Mouse (Mus musculus) embryonic facial prominence, embryonic 15.5 days (tissue): ENCODE measurements around the gene Chmp4b. TPM values are rescaled to one million over a fixed set of nuclear protein-coding genes. Genes with fewer than 3 reads are reported as not detected.
A peak's percentile ranks its signal among the peaks of the same experiment; 100 is the strongest.

Experiments
- ATAC-seq: fragments of 200-750 bp; cut with Nextera tagmentation; 2 replicates; pipeline ENCODE4 v1.8.0; 2017; ENCODE audit warnings: low read depth, moderate TSS enrichment; ENCODE audit not compliant: insufficient number of reproducible peaks, low FRiP score, low TSS enrichment
- H3K27ac ChIP-seq: fragments of 300-500 bp; sonication (generic); replicated peaks from 2 replicates; pipeline ENCODE4 v1.5.1; 2015; ENCODE audit warnings: mild to moderate bottlenecking, inconsistent platforms
- H3K27me3 ChIP-seq: fragments of 300-500 bp; sonication (generic); 2 replicates; pipeline ENCODE4 v1.6.1; 2015; ENCODE audit warnings: inconsistent platforms
- H3K36me3 ChIP-seq: fragments of 300-500 bp; sonication (generic); 2 replicates; pipeline ENCODE4 v1.6.1; 2015; ENCODE audit warnings: mild to moderate bottlenecking, inconsistent platforms
- H3K4me1 ChIP-seq: fragments of 300-500 bp; sonication (generic); 2 replicates; pipeline ENCODE4 v1.6.1; 2015; ENCODE audit warnings: inconsistent platforms
- H3K4me2 ChIP-seq: fragments of 300-500 bp; sonication (generic); replicated peaks from 2 replicates; pipeline ENCODE4 v1.6.1; 2015; ENCODE audit warnings: mild to moderate bottlenecking, inconsistent platforms
- H3K4me3 ChIP-seq: fragments of 300-500 bp; sonication (generic); replicated peaks from 2 replicates; pipeline ENCODE4 v1.5.1; 2015; ENCODE audit warnings: mild to moderate bottlenecking, inconsistent platforms
- H3K9ac ChIP-seq: fragments of 300-500 bp; sonication (generic); 2 replicates; pipeline ENCODE4 v1.6.1; 2015; ENCODE audit warnings: inconsistent platforms
- H3K9me3 ChIP-seq: fragments of 300-500 bp; sonication (generic); replicated peaks from 2 replicates; pipeline ENCODE4 v1.6.1; 2016; ENCODE audit warnings: inconsistent platforms
- WGBS: fragments of 180-500 bp; shearing (Covaris S2); methylation state at CpG from one replicate; pipeline ENCODE4 v1.1.7; 2015; 5-methylcytosine and 5-hydroxymethylcytosine counted together
- polyA plus RNA-seq: library from polyadenylated mRNA; unstranded; fragments of >200 nt; fragmentation: Nextera tagmentation; extraction: Ambion mirVana; gene quantifications from 2 replicates; pipeline ENCODE4 v1.2.1, GENCODE M21; 2015

The Chmp4b gene
- polyA plus RNA-seq: 38.1 and 47.7 TPM in 2 replicates

GRCm38 (mm10) chr2:154651363-154651762 lies at the start of gene Chmp4b:
Gene Chmp4b, plus strand, starts transcription at chr2:154651705.
- ATAC-seq: 0 out of 2 replicates have a peak, but pooled peaks have one; percentile 17

GRCm38 (mm10) chr2:154603007-154603637 lies 48.4 kb upstream of the Chmp4b start:
- 14% methylated on average over 22 of the region's 22 CpGs for WGBS
- peak overlapping the region; percentile 51; the same call in 1 of the 2 replicates for H3K27ac ChIP-seq

More at GRCm38 (mm10) chr2:154651363-154651762, at the start of gene Chmp4b:
- 34% methylated on average over 8 of the region's 8 CpGs for WGBS
- H3K36me3 ChIP-seq: 0 out of 2 replicates have a peak, but pooled peaks cover 2% of the 10 kb centered on the region
- 0 out of 2 replicates have a peak within 1 kb of the TSS, but pooled peaks have one; percentile 2 for H3K4me2 ChIP-seq
- peaks cover 3% of the 10 kb centered on the region; the same call in 1 of the 2 replicates for H3K4me1 ChIP-seq
- no peak within 1 kb of the TSS for H3K4me3 ChIP-seq
- peak within 1 kb of the TSS; percentile 79 for H3K27ac ChIP-seq
- no peaks in the 10 kb centered on the region for H3K9me3 ChIP-seq
- no peak within 1 kb of the TSS for H3K9ac ChIP-seq
- H3K27me3 ChIP-seq: no peaks in the 10 kb centered on the region

GRCm38 (mm10) chr2:154603638-154604153 lies 47.8 kb upstream of the Chmp4b start, which contains the start of gene Pxmp4:
Gene Pxmp4, minus strand, starts transcription at chr2:154603708.
- under 1% methylated on average over 13 of the region's 13 CpGs for WGBS
- Histone ChIP-seq H3K27me3 (no peaks in the 10 kb centered on the region), H3K4me1 (peaks cover 16% of the 10 kb centered on the region), H3K4me3 (peak within 1 kb of the TSS; percentile 83), H3K9ac (peak within 1 kb of the TSS; percentile 94), H3K9me3 (no peaks in the 10 kb centered on the region), H3K36me3 (no peaks in the 10 kb centered on the region), H3K4me2 (peak within 1 kb of the TSS; percentile 68), H3K27ac (peak within 1 kb of the TSS; percentile 51; the same call in 1 of the 2 replicates)
- ATAC-seq: peak; percentile 100

More at GRCm38 (mm10) chr2:154603007-154603637, 48.4 kb upstream of the Chmp4b start:
- no peaks in the 10 kb centered on the region for H3K36me3 ChIP-seq
- ATAC-seq: peak; percentile 52
- H3K27me3 ChIP-seq: no peaks in the 10 kb centered on the region
- peak overlapping the region; percentile 94 for H3K9ac ChIP-seq
- H3K9me3 ChIP-seq: no peaks in the 10 kb centered on the region
- peak overlapping the region; percentile 68 for H3K4me2 ChIP-seq
- peaks cover 16% of the 10 kb centered on the region for H3K4me1 ChIP-seq
- H3K4me3 ChIP-seq: peak overlapping the region; percentile 83

DNA sequence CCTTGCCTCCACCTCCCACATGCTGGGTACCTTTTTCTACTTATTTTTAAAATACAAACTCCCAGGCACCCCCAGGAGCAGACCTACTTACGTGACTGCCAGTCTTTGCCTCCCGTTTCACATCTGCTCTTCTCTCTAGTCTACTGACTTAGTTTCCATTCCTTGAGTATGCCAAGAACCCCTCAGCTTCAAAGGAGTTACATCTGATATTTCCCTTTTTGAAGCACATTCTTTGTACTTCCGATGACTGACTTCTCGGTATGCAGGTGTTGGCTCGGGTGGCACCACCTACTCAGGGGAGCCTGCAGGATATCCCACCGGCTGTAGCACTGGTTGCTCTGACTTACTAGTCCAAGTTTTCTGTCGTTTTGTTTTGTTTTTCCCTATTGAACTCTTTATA lies 47.3 kb upstream of the Chmp4b start:
- 33% methylated on average over 7 of the region's 7 CpGs for WGBS
- Histone ChIP-seq H3K27me3 (no peaks in the 10 kb centered on the region), H3K9ac (no peak overlapping the region), H3K27ac (peak overlapping the region; percentile 8; the same call in 1 of the 2 replicates), H3K4me1 (peaks cover 16% of the 10 kb centered on the region), H3K4me2 (peak overlapping the region; percentile 68), H3K4me3 (peak overlapping the region; percentile 83), H3K36me3 (no peaks in the 10 kb centered on the region), H3K9me3 (no peaks in the 10 kb centered on the region)
- no peak for ATAC-seq

GRCm38 (mm10) chr2:154606965-154607364 lies 44.5 kb upstream of the Chmp4b start:
- Histone ChIP-seq H3K27ac (no peak overlapping the region), H3K27me3 (no peaks in the 10 kb centered on the region), H3K4me3 (no peak overlapping the region), H3K4me2 (no peak overlapping the region), H3K4me1 (peaks cover 16% of the 10 kb centered on the region), H3K9me3 (no peaks in the 10 kb centered on the region), H3K9ac (no peak overlapping the region), H3K36me3 (no peaks in the 10 kb centered on the region)
- ATAC-seq: no peak
- 68% methylated on average over 1 of the region's 1 CpGs for WGBS

DNA sequence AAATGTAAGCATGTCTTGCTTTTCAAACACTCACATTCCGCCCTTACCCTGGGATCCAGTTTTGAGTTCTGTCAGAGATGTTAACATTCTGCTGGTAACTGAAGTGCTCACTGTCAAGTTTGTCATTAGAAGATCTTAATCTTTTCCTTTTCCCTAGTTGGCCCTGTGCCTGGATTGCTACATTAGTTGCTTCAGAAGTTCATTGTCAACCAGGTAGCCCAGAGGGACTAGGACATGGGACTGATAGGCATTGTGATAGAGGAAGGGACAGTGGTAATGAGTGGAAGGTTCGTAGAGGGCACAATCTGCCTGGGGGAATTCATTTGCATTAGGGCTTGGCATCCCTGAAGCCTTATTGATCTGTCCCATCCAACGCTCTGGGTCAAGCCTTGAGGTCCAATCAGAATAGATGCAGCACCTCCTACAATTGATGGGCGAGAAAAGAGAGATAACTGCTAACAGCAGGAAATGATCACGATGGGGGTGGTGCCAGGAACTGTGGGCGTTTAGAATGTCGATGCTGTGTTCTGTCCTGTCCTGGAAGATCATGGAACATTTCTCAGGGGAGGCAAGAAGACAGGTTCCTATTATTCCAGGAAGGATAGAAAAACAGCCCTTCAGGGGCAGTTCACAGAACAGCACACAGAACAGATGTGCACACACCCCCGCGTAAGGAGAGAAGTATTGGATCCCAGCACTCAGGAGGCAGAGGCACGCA lies 42.3 kb upstream of the Chmp4b start:
- H3K4me3 ChIP-seq: no peak overlapping the region
- WGBS: 55% methylated on average over 10 of the region's 10 CpGs
- no peaks in the 10 kb centered on the region for H3K27me3 ChIP-seq
- peaks cover 14% of the 10 kb centered on the region for H3K4me1 ChIP-seq
- H3K9me3 ChIP-seq: no peaks in the 10 kb centered on the region
- H3K27ac ChIP-seq: no peak overlapping the region
- ATAC-seq: no peak
- H3K9ac ChIP-seq: no peak overlapping the region
- no peaks in the 10 kb centered on the region for H3K36me3 ChIP-seq
- no peak overlapping the region for H3K4me2 ChIP-seq

GRCm38 (mm10) chr2:154613118-154614115 lies 38.1 kb upstream of the Chmp4b start, which contains the start of the genes Zfp341 and 4930519P11Rik:
Gene Zfp341, plus strand, starts transcription at chr2:154613297.
Gene 4930519P11Rik, minus strand, starts transcription at chr2:154613437.
- Histone ChIP-seq H3K27me3 (no peaks in the 10 kb centered on the region), H3K36me3 (no peaks in the 10 kb centered on the region), H3K27ac (peak within 1 kb of the TSS; percentile 97), H3K4me1 (peaks cover 14% of the 10 kb centered on the region), H3K4me2 (peak within 1 kb of the TSS; percentile 78), H3K4me3 (peak within 1 kb of the TSS; percentile 64), H3K9me3 (no peaks in the 10 kb centered on the region), H3K9ac (peak within 1 kb of the TSS; percentile 62)
- under 1% methylated on average over 95 of the region's 98 CpGs for WGBS
- peak; percentile 95 for ATAC-seq

DNA sequence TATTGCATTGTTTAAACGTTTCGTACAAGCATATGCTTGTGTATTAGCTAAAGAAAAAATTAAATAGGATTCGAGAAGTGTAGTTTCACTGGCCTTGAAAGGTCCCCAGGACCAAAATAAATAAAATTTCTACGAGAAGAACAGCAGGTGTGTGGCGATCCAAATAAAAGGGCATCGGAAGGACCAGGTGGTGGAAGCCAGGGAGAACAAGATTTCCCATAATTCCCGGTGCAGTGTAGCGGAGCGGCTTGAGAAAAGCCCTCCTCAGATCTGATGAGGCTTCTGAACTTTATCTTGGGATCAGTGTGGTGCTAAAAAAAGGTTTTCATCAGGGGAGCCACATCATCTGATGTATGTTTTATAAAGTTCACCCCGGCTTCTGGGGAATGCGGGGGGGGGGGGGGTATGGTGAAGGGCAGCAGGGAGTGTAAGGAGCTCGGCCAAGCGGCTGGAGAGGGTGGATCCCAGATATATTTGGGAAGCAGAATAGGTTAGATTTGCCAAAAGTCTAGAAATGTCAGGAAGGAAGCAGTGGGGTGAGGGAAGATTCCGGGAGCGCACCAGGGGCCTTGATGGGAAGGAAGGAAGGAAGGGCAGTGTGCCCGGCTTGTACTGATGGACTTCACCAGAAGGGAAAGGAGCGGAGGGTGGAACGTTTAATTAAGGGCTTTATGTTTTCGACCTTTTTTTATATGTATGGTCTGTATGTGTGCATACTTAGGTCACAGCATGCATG lies 36.5 kb upstream of the Chmp4b start:
- Histone ChIP-seq H3K9me3 (no peaks in the 10 kb centered on the region), H3K4me3 (no peak overlapping the region), H3K27me3 (no peaks in the 10 kb centered on the region), H3K9ac (no peak overlapping the region), H3K4me1 (peaks cover 14% of the 10 kb centered on the region), H3K27ac (no peak overlapping the region), H3K36me3 (no peaks in the 10 kb centered on the region), H3K4me2 (no peak overlapping the region)
- ATAC-seq: no peak
- WGBS: 67% methylated on average over 19 of the region's 19 CpGs

DNA sequence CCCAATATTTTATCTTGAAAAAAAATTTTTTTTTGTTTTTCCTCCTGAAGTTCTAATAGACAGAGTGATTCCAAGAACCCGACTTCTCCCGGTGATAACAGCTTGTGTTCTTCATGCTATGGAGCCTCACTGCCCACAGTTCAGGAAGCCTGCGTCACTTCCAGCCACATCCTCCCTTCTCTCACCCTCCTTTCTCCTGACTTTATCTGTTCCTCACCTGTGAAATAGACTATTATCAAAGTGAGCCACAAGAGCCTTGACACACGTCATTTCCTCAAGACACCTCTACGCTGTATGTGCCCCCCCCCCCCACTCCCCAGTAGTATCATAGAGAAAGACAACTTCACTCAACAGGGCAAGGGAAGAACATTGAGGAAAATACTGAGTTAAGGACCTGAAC lies 35.8 kb upstream of the Chmp4b start:
- peaks cover 14% of the 10 kb centered on the region for H3K4me1 ChIP-seq
- no peak overlapping the region for H3K27ac ChIP-seq
- H3K36me3 ChIP-seq: no peaks in the 10 kb centered on the region
- H3K27me3 ChIP-seq: no peaks in the 10 kb centered on the region
- no peak overlapping the region for H3K9ac ChIP-seq
- WGBS: 89% methylated on average over 5 of the region's 5 CpGs
- no peak overlapping the region for H3K4me3 ChIP-seq
- no peak for ATAC-seq
- no peak overlapping the region for H3K4me2 ChIP-seq
- no peaks in the 10 kb centered on the region for H3K9me3 ChIP-seq

DNA sequence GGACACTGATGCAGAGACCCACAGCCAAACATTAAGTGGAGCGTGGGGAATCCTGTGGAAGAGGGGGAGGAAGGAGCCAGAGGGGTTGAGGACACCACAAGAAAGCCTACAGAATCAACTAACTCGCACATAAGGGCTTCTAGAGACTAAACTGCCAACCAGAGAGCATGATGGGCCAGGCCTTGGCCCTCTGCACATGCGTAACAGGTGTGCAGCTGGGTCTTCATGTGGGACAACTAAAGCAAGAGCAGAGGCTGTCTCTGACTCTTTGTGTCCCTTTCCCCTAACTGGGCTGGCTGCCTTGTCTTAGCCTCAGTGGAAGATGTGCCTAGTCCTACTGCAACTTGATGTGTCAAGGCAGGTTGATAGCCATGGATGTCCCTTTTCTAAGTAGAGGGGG lies 34.4 kb upstream of the Chmp4b start:
- no peak overlapping the region for H3K4me3 ChIP-seq
- no peaks in the 10 kb centered on the region for H3K27me3 ChIP-seq
- no peak overlapping the region for H3K9ac ChIP-seq
- H3K27ac ChIP-seq: no peak overlapping the region
- 84% methylated on average over 3 of the region's 3 CpGs for WGBS
- no peaks in the 10 kb centered on the region for H3K36me3 ChIP-seq
- H3K4me2 ChIP-seq: no peak overlapping the region
- no peak for ATAC-seq
- H3K9me3 ChIP-seq: no peaks in the 10 kb centered on the region
- H3K4me1 ChIP-seq: peaks cover 14% of the 10 kb centered on the region
